Mouse (Mus musculus): Measurements from ENCODE around the gene Dqx1. TPM values are rescaled to one million over a fixed set of nuclear protein-coding genes. Genes with fewer than 3 reads are reported as not detected.

The Dqx1 gene
- polyA plus RNA-seq, 1 experiment from 2014 or later = 24.8 TPM

- no peak overlapping the region for H3K4me3 ChIP-seq (ENCODE audit: low read depth, low read length)
- H3K27ac ChIP-seq (ENCODE audit: low read depth, low read length) = no peak overlapping the region
- TF ChIP-seq CTCF (IDR thresholded peaks at IDR 0.05; ENCODE audit: low read depth) = no peak
- H3K36me3 ChIP-seq (ENCODE audit: control insufficient read depth, insufficient read depth) = no peaks in the 10 kb centered on the region
- H3K4me1 ChIP-seq (replicated peaks; ENCODE audit: control insufficient read depth, insufficient read depth, low read length) = no peaks in the 10 kb centered on the region
- no peaks in the 10 kb centered on the region for H3K9me3 ChIP-seq (ENCODE audit: control insufficient read depth)
- no peak overlapping the region for H3K4me2 ChIP-seq (replicated peaks; ENCODE audit: low read depth)
- H3K9ac ChIP-seq (ENCODE audit: low read depth, low read length) = no peak overlapping the region
- ATAC-seq = no peak
- H3K27me3 ChIP-seq (replicated peaks; ENCODE audit: control insufficient read depth, insufficient read depth, low read length) = no peaks in the 10 kb centered on the region
- WGBS = 88% methylated on average over 9 of the region's 9 CpGs
Measured at GRCm38 (mm10) chr6:83023008-83023407, 34.6 kb upstream of the Dqx1 start.

- Histone ChIP-seq H3K27ac (ENCODE audit: low read depth, low read length) (no peak overlapping the region), H3K36me3 (ENCODE audit: control insufficient read depth, insufficient read depth) (no peaks in the 10 kb centered on the region), H3K27me3 (replicated peaks; ENCODE audit: control insufficient read depth, insufficient read depth, low read length) (no peaks in the 10 kb centered on the region), H3K4me1 (replicated peaks; ENCODE audit: control insufficient read depth, insufficient read depth, low read length) (no peaks in the 10 kb centered on the region), H3K4me3 (ENCODE audit: low read depth, low read length) (no peak overlapping the region), H3K9me3 (ENCODE audit: control insufficient read depth) (no peaks in the 10 kb centered on the region), H3K9ac (ENCODE audit: low read depth, low read length) (no peak overlapping the region), H3K4me2 (replicated peaks; ENCODE audit: low read depth) (no peak overlapping the region)
- whole genome bisulfite sequencing = 80% methylated on average over 2 of the region's 2 CpGs
- TF ChIP-seq CTCF (IDR thresholded peaks at IDR 0.05; ENCODE audit: low read depth) = no peak
- no peak for ATAC-seq
Measured at GRCm38 (mm10) chr6:83023786-83024185, 33.9 kb upstream of the Dqx1 start.

- Histone ChIP-seq H3K9ac (ENCODE audit: low read depth, low read length) (no peak overlapping the region), H3K9me3 (ENCODE audit: control insufficient read depth) (no peaks in the 10 kb centered on the region), H3K4me3 (ENCODE audit: low read depth, low read length) (no peak overlapping the region), H3K4me1 (replicated peaks; ENCODE audit: control insufficient read depth, insufficient read depth, low read length) (no peaks in the 10 kb centered on the region), H3K27me3 (replicated peaks; ENCODE audit: control insufficient read depth, insufficient read depth, low read length) (no peaks in the 10 kb centered on the region), H3K27ac (ENCODE audit: low read depth, low read length) (no peak overlapping the region), H3K36me3 (ENCODE audit: control insufficient read depth, insufficient read depth) (no peaks in the 10 kb centered on the region), H3K4me2 (replicated peaks; ENCODE audit: low read depth) (no peak overlapping the region)
- TF ChIP-seq CTCF (IDR thresholded peaks at IDR 0.05; ENCODE audit: low read depth) = no peak
- WGBS = 67% methylated on average over 4 of the region's 4 CpGs
- no peak for ATAC-seq
Measured at GRCm38 (mm10) chr6:83024421-83024820, 33.2 kb upstream of the Dqx1 start.

GRCm38 (mm10) chr6:83025221-83025620 lies 32.4 kb upstream of the Dqx1 start:
- WGBS = 98% methylated on average over 4 of the region's 4 CpGs
- no peak overlapping the region for H3K4me2 ChIP-seq (replicated peaks; ENCODE audit: low read depth)
- H3K27ac ChIP-seq (ENCODE audit: low read depth, low read length) = no peak overlapping the region
- H3K36me3 ChIP-seq (ENCODE audit: control insufficient read depth, insufficient read depth) = no peaks in the 10 kb centered on the region
- ATAC-seq = no peak
- no peak for TF ChIP-seq CTCF (IDR thresholded peaks at IDR 0.05; ENCODE audit: low read depth)
- no peaks in the 10 kb centered on the region for H3K9me3 ChIP-seq (ENCODE audit: control insufficient read depth)
- no peaks in the 10 kb centered on the region for H3K27me3 ChIP-seq (replicated peaks; ENCODE audit: control insufficient read depth, insufficient read depth, low read length)
- H3K4me3 ChIP-seq (ENCODE audit: low read depth, low read length) = no peak overlapping the region
- H3K4me1 ChIP-seq (replicated peaks; ENCODE audit: control insufficient read depth, insufficient read depth, low read length) = no peaks in the 10 kb centered on the region
- no peak overlapping the region for H3K9ac ChIP-seq (ENCODE audit: low read depth, low read length)

- TF ChIP-seq CTCF (IDR thresholded peaks at IDR 0.05; ENCODE audit: low read depth) = no peak
- H3K36me3 ChIP-seq (ENCODE audit: control insufficient read depth, insufficient read depth) = peaks cover 10% of the 10 kb centered on the region; the same call in 1 of the 2 replicates
- no peak overlapping the region for H3K27ac ChIP-seq (ENCODE audit: low read depth, low read length)
- no peak overlapping the region for H3K4me3 ChIP-seq (ENCODE audit: low read depth, low read length)
- H3K4me1 ChIP-seq (replicated peaks; ENCODE audit: control insufficient read depth, insufficient read depth, low read length) = no peaks in the 10 kb centered on the region
- WGBS = 80% methylated on average over 8 of the region's 8 CpGs
- no peak overlapping the region for H3K9ac ChIP-seq (ENCODE audit: low read depth, low read length)
- ATAC-seq = no peak
- no peaks in the 10 kb centered on the region for H3K27me3 ChIP-seq (replicated peaks; ENCODE audit: control insufficient read depth, insufficient read depth, low read length)
- no peaks in the 10 kb centered on the region for H3K9me3 ChIP-seq (ENCODE audit: control insufficient read depth)
- no peak overlapping the region for H3K4me2 ChIP-seq (replicated peaks; ENCODE audit: low read depth)
Measured at GRCm38 (mm10) chr6:83027293-83027692, 30.4 kb upstream of the Dqx1 start.

- TF ChIP-seq CTCF (IDR thresholded peaks at IDR 0.05; ENCODE audit: low read depth) = no peak
- Histone ChIP-seq H3K4me3 (ENCODE audit: low read depth, low read length) (no peak overlapping the region), H3K36me3 (ENCODE audit: control insufficient read depth, insufficient read depth) (peaks cover 10% of the 10 kb centered on the region; the same call in 1 of the 2 replicates), H3K9ac (ENCODE audit: low read depth, low read length) (no peak overlapping the region), H3K4me2 (replicated peaks; ENCODE audit: low read depth) (no peak overlapping the region), H3K27ac (ENCODE audit: low read depth, low read length) (no peak overlapping the region), H3K27me3 (replicated peaks; ENCODE audit: control insufficient read depth, insufficient read depth, low read length) (no peaks in the 10 kb centered on the region), H3K4me1 (replicated peaks; ENCODE audit: control insufficient read depth, insufficient read depth, low read length) (no peaks in the 10 kb centered on the region), H3K9me3 (ENCODE audit: control insufficient read depth) (no peaks in the 10 kb centered on the region)
- ATAC-seq = no peak
- 58% methylated on average over 7 of the region's 9 CpGs for WGBS
Measured at GRCm38 (mm10) chr6:83027706-83028105, 29.9 kb upstream of the Dqx1 start.

- TF ChIP-seq CTCF (IDR thresholded peaks at IDR 0.05; ENCODE audit: low read depth) = no peak
- ATAC-seq = no peak
- H3K9ac ChIP-seq (ENCODE audit: low read depth, low read length) = no peak overlapping the region
Measured at GRCm38 (mm10) chr6:83029777-83030176, 27.9 kb upstream of the Dqx1 start.

More at GRCm38 (mm10) chr6:83029777-83030176, 27.9 kb upstream of the Dqx1 start:
- Histone ChIP-seq H3K4me2 (replicated peaks; ENCODE audit: low read depth) (no peak overlapping the region), H3K9me3 (ENCODE audit: control insufficient read depth) (no peaks in the 10 kb centered on the region), H3K36me3 (ENCODE audit: control insufficient read depth, insufficient read depth) (peaks cover 10% of the 10 kb centered on the region; the same call in 1 of the 2 replicates), H3K4me1 (replicated peaks; ENCODE audit: control insufficient read depth, insufficient read depth, low read length) (no peaks in the 10 kb centered on the region), H3K27ac (ENCODE audit: low read depth, low read length) (no peak overlapping the region), H3K4me3 (ENCODE audit: low read depth, low read length) (no peak overlapping the region), H3K27me3 (replicated peaks; ENCODE audit: control insufficient read depth, insufficient read depth, low read length) (no peaks in the 10 kb centered on the region; the same call in 1 of the 2 replicates)
- WGBS = 67% methylated on average over 10 of the region's 10 CpGs

All from intestine, postnatal 0 days (tissue).